Comparison of ENCODE assay signal across 8 mouse cellular contexts in the genomic region with DNA sequence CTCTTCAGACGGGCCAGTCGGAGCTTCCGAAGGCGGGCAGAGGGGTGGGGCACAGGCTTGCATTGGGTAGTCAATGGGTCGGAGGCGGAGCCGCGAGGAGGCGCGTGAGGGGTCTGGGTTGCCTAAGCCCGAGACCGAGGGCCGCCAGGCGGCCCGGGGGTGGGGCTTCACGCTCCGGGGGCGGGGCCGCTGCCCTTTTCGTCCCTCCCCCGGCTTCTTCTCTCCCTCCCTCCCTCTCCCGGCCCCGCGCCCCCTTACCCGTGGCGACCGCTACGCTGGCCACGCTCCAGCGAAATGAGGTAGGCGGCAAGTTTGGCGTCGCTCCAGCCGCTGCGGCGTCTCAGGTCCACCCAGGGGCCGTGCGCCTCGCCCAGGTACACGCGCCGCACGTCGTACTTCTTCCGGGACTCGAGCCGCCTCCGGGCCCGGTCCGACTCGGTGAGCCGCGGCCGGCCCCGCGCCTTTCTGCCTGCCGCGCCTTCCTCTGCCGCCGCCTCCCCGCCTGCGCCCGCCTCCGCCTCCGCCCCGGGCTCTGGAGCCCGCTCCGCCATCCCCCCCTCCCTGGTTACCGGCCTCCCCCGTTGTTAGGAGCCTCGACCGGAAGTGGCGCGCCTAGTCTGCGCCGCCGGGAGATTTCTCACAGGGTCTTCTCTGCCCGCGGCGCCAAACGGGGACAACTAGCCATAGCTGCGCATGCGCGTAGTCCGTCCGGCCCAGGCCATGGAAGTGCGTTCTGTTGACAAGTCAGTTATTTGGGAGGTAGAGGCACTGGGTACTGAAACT. TPM values are rescaled to one million over a fixed set of nuclear protein-coding genes. Genes with fewer than 3 reads are reported as not detected.
DNase-seq lines count a peak whose midpoint lies in the region; ATAC-seq and TF ChIP-seq lines count a peak whose summit lies in the region.

A gene (minus strand): TSS at position 469 of the 783 bp plus-strand sequence.
A gene (minus strand): TSS at position 586 of the 783 bp plus-strand sequence.

- TF ChIP-seq CTCF in cortical plate, adult 2 months (IDR thresholded peaks at IDR 0.05; ENCODE audit: extremely low read depth, insufficient read depth, low read length): no peak

- H3K27ac ChIP-seq in cortical plate, adult 2 months (ENCODE audit: insufficient read depth, low read length): peak within 1 kb of the TSS; percentile 82; the same call in 1 of the 2 replicates

- no peaks in the 10 kb centered on the region for H3K4me1 ChIP-seq in cortical plate, adult 2 months (ENCODE audit: control insufficient read depth, insufficient read depth, low read length)

- peak within 1 kb of the TSS; percentile 48 for H3K4me3 ChIP-seq in cortical plate, adult 2 months (ENCODE audit: insufficient read depth, low read length)

- TF ChIP-seq POLR2A in cortical plate, adult 2 months (IDR thresholded peaks at IDR 0.05; ENCODE audit: extremely low read depth, insufficient read depth, low read length): peak; percentile 92

- peak; percentile 87 for ATAC-seq in activated CD4-positive, CD25-positive, alpha-beta regulatory T cell, adult 4 months
- ATAC-seq in megakaryocyte progenitor cell, adult 5-6 weeks (replicated peaks; ENCODE audit: poor library complexity): peak; percentile 94

- DNase-seq in gastrocnemius, adult 8-10 months (ENCODE audit: low spot score in 2 of 2): peak; percentile 92 to 96
- peak; percentile 97 for DNase-seq in induced T-regulatory cell, adult 2 months (ENCODE audit: low read depth)
- peak; percentile 90 to 97 for DNase-seq in left cerebral cortex, adult 9 months (ENCODE audit: low spot score in 2 of 2)
- peak; percentile 99 for DNase-seq in right cerebral cortex, postnatal 14 days
- DNase-seq in urinary bladder, postnatal 36 days (ENCODE audit: low spot score in 2 of 2): peak; percentile 92 to 97

RNA-seq across cellular contexts. Expression of the first gene that starts in this region (rescaled TPM):
- not detected for polyA plus RNA-seq in activated CD4-positive, CD25-positive, alpha-beta regulatory T cell, adult 4 months (2017; shearing (Covaris generic))
- polyA plus RNA-seq in cortical plate, adult 2 months (2012; rRNA removed): 0.21 TPM in 1 of 2 replicates, not detected in the other
- total RNA-seq in gastrocnemius, adult 8-10 months (2022): not detected
- not detected in 2 replicates for total RNA-seq in megakaryocyte progenitor cell, adult 5-6 weeks (2015)
- total RNA-seq in megakaryocyte progenitor cell, adult 5-6 weeks (2017): not detected in 2 replicates

RNA-seq across cellular contexts. Expression of the second gene that starts in this region (rescaled TPM):
- 1 to 10 TPM; 3.3 to 4.0 TPM for polyA plus RNA-seq in activated CD4-positive, CD25-positive, alpha-beta regulatory T cell, adult 4 months (2017; shearing (Covaris generic))
- polyA plus RNA-seq in cortical plate, adult 2 months (2012; rRNA removed): 34.6 and 36.4 TPM in 2 replicates
- total RNA-seq in gastrocnemius, adult 8-10 months (2022): 1 to 10 TPM; 3.2 to 5.8 (median 4.1) TPM
- total RNA-seq in megakaryocyte progenitor cell, adult 5-6 weeks (2015): 4.9 and 7.1 TPM in 2 replicates
- total RNA-seq in megakaryocyte progenitor cell, adult 5-6 weeks (2017): 8.0 and 11.9 TPM in 2 replicates

Comparison
In these comparisons a context has a peak if more than half of its experiments do, and no peak if none do; other contexts are left out.
1. Peak in every context shown above with its lines: DNase-seq, ATAC-seq, H3K4me3 ChIP-seq and H3K27ac ChIP-seq.